Mouse (Mus musculus): Measurements from ENCODE around the gene Tmem37.

The Tmem37 gene

DNA sequence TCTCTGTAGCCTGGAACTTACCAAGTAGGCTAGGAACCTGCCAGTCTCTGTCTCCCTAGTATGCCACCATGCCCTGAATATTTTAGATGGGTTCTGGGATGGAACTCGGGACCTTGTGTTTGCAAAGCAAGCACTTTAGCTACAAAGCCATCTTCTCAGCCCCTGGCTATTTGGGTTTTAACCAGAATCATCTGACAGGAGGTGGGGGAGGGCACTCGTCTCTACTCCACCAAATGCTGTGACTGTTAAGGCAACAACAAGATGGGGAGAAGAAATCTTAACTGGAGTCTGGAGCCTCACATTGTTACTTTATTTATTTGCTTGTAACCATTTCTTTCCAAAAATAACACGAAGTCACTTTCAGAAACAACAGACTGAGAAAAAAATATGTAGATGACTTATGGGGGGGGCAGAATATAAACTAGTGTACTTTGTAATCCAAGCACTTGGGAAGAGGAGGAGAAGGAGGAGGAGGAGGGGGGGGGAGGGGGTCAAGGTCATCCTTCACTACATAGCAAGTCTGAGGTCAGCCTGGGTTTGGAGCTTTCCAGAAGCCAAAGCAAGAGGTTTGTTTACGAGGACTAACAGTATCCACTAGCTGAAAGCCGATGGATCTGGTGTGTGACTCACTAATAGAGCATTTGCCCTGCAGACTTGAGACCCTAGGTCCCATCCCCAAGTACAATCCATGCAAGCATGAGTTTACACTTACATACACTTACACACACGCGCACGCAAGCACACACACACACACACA is 16.0 kb downstream of the Tmem37 start:
- no peak for DNase-seq (ENCODE audit: low spot score)

DNA sequence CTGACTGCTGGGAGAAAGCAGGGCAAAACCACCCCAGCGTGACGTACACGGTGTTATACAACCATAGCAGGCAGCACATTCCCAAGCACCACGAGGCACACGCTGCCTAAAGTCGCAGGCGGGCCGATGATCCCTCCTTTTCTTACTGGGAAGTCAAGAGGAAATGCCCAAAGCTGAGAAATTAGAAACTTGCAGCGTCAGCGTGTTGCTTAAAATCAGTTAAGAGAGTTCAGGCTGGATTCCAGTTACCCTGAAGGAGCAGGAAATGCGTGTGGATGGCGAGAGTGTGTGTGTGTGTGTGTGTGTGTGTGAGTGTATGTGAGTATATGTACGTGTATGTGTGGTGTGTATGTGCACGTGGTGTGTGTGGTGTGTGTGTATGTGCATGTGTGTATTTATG is 16.8 kb downstream of the Tmem37 start:
- DNase-seq (ENCODE audit: low spot score): no peak

DNA sequence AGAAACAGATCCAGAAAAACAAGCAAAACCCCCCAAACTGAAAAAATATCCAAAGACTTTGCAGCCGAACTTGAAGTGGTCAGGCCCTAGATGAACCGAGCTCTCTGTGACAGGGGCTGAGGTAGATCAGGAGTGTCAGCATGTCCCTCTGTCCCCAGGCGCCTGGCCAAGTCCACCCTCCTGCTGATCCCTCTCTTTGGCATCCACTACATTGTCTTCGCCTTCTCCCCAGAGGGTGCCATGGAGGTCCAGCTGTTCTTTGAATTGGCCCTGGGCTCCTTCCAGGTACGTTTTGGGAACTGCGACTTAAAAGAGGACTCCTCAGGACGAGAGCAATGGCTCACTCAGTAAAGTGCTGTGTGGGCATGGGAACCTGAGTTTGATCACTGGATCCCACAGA is 17.6 kb downstream of the Tmem37 start:
- no peak for DNase-seq (ENCODE audit: low spot score)

DNA sequence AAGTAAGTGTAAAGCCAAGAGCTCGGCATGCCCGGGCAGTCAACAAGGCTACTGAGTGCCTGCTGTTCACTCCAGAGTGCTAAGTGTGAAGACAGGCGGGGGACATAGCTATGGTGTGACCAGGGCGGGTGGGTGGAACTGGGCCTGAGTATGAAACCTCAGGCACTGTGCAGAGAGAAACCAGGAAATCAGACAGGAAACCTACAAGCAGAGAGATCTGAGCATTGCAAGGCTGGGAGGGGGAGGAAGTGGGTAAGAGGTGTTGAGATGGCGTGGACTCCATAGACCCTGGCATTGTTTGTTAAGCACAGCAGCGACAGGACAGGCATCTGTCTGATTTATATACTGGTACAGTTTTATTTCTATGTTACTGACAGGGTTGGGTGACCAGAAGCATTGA is 18.4 kb downstream of the Tmem37 start:
- DNase-seq (ENCODE audit: low spot score): no peak

DNA sequence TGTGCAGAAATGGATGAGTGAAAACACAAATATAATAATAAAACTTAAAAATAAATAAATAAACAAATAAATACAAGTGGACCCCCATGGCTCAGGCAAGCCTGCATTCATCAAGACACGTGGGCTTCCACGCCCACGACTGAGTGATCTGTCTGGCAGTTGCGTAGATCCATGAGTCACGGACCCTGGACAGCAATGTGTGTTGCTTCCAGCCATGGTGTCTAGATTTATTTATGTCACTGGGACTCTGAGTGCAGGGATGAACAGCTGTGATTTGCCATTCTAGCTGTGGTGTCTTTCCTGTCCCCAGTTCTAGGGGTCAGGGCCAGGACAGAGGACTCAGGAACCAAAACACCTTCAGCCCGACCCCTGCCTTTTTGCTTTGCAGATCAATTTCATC is 18.9 kb downstream of the Tmem37 start:
- DNase-seq (ENCODE audit: low spot score): no peak

DNA sequence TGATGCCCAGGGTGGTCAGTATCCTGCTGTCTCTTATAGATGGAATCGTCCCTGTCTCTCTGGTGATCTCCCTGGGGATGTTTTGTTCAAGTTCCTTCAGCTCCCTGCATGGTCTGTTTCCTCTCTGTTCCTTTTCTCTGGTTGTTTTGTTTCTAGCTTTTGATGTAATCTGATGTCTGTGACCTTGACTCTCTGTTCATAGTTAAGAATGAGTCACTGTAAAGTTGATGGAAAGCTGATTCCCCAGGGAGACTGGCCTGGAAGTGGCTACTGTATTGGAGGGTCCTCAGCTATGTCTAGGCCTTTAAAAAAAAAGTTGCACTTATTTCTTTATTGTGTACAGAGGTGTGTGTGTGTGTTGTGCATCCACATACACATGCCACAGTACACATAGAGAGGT is 22.8 kb downstream of the Tmem37 start:
- no peak for DNase-seq (ENCODE audit: low spot score)

DNA sequence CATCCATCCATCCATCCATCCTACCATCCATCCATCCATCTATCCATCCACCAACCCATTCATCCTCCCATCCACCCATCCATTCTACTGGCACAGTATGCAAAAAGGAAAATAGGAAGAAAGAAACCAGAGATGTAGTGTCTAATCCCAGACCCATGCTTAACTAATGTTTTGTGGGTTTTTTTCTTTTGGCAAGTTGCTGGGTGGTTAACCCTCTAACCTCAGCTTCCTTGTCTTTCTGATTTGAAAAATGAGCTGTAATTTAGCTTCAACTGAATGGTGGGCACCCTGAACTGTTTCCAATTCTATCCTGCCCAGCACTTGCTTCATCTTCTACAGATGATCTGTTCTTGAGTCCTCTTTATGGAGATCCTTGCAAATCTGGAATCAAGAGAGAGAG is 26.5 kb downstream of the Tmem37 start:
- DNase-seq (ENCODE audit: low spot score): no peak

DNA sequence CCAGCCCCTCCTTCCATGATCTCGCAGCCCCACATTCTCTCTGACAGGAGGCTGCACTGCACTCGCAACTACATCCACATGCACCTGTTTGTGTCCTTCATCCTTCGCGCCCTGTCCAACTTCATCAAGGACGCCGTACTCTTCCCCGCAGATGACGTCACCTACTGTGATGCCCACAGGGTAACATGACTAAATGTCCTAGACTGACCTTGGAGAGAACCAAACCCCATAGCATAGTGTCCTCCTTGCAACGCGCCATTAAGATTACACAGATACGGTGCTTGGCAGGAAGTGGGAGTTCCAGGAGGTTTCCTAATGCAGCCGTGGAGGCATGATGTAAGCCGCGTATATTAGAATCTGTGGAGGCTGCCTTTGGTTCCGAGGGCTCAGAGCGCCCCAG is 29.3 kb downstream of the Tmem37 start:
- no peak for DNase-seq (ENCODE audit: low spot score)

DNA sequence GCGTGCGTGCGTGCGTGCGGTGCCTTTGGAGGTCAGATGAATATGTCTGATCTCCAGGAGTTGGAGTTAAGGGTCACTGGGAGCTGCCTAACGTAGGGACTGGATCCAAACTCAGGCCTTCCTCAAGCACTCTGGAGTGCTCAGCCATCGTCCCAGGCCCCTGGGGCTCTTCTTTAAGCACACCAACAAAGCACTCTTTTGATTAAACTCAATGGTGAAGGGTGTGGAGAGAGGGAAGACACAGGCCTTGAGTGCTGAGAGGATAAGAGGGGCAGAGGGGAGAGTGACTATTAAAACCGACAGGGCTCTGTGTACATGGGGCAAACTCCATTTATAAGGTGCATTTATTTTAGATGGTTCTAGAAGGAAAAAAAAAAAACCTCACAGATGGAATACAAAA is 31.5 kb downstream of the Tmem37 start:
- DNase-seq (ENCODE audit: low spot score): no peak

DNA sequence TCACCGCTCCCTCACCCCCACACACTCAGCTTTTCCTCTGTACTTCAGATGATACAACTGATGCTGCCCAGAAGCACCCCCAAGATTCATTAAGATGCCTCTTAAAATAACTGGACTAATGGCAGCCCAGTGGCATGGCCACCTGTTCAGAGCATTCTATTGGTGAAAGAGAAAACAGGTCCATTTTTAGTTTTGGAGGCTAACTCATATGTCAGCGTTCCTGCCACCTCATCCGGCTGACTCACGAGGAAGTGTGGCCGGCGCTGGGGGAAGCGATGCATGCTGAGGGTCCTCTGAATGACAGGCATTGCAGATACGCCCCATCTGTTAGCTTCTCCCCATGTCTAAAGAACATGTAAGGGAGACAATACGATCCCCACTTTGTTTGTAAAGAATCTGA is 35.3 kb downstream of the Tmem37 start:
- no peak for DNase-seq (ENCODE audit: low spot score)

DNA sequence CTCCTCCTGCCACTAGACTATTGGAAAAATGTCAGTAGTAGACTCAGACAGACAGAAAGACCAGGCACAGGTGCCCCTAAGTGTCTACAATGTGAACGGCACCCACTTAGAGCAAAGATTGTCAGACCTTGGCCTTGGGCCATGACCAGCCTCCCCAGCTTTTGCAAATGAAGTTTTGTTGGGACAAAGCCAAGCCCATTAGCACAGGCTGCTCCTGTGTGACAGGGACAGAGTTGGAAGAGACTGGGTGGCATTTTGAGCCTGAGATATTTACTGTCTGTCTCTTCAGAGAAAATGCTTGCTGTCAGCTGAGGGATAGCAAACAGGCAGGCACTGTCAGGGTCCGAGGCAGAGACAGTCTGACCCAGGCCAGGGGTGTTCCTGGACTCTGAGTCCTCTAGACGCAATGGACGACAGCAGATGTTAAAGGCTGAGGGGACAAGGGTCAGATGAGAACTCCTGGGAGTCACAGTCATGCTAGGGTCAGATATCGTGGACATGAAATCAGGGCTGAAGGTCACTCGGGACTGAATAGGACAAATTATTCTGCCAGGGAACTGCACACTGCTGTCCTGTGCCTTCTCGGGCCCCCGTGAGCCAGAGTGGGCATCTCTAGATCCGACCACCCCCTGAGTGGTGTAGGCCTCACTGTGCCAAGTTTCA is 36.7 kb downstream of the Tmem37 start:
- no peak for DNase-seq (ENCODE audit: low spot score)

DNA sequence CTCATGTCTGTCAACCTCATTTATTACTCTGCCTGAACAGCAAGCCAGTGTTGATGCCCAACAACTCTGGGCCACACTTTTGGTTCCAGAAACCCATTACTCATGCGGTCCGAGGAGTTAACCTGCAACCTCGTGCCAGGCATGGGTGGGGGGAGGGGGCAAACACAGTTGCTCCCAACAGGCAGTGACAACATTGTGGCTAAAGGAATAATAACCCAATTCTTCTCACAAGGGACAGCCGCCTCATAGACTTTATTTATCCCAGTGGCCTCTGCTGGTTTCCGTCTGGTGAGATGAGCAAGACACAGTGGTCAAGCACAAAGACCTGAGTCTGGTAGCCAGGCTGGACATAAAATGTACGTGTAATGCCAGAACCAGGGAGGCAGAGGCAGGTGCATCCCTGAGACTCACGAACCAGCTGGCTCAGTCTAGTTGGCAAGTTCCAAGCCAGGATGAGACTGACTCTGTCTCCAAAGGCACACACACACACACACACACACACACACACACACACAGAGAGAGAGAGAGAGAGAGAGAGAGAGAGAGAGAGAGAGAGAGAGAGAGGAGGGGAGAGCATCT is 38.3 kb downstream of the Tmem37 start:
- DNase-seq (ENCODE audit: low spot score): no peak

DNA sequence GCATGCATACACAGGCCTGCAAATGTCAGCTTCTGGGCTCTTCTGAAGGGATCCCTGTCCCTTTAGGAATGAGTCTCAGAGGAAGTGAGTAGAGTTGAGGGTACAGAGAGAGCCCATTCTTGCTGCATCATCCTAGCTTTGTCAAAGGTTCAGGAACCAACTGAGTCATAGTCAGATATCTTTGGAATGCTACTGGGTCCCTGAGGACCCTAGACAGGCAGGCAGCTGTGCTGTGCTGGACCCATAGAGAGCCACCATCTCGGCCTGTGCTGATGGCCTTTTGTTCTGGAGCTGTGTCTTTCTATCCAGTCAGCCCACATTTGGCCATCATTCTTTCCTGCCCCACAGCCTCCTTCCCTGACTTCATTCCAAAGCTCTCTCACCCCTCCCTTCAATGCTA is 39.1 kb downstream of the Tmem37 start:
- no peak for DNase-seq (ENCODE audit: low spot score)

DNA sequence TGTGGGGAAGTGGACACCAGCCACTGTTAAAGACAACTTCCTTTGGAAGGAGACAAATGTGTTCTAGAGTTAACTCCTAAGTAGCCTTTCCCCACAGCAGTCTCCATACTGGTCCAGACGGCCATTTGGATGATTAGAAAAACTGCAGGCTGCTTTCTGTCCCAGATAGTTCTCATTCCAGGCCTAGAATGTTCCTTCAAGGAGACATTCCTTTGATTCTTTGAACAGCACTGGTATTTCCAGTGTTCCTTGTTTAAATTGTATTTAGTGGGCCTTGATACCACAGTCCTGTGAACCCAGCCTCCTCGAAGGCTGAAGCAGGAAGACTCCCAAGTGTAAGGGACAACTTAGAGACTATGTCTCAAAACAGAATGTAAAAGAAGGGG is 40.4 kb downstream of the Tmem37 start:
- no peak for DNase-seq (ENCODE audit: low spot score)

DNA sequence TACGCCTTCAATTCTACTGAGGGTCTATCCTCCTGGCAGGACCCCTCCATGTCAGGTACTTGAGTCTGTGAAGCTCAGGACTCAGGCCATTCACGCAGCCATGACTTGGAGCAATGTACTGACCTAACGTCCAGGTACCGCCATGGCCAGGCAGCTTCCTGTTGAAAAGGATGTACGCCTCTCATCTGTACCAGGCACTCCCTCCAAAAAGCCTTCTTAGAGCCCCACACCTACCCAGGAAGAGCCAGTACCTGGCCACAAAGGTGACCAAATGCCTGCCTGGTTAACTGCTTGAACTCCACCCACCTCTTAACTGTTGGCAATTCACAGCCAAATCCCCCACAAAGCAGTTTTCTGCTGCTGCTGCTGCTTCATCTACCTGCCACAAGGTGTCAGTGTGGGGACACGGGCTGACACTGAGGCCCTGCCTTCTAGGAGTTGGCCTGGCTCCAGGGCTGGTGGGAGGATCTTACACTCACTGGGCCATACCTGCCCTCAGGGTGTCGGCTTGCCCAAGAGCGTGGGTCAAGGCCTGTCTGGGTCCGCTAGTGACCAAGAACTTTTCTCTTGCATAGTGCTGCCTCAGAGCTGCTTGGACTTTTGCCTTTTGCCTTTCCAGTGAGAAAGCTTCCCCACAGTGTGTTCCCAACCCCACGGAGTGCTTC is 40.9 kb downstream of the Tmem37 start:
- peak; percentile 21 for DNase-seq (ENCODE audit: low spot score)

DNA sequence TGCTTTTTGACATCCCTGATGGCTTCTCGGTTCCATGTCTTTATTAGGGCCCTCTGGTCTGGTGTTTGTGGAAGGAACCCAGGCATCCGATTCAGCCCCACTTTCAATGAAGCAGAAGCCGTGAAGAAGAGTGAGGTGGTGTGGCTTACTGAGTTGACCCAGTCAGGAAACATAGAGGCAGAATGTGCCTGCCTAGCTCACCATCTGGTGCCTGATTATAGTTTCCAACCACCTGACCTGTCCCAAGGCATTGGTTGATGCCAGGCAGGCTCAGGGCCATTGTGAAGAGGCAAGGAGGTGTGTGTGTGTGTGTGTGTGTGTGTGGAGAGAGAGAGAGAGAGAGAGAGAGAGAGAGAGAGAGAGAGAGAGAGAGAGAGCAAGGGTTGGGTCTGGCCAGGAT is 43.4 kb downstream of the Tmem37 start:
- DNase-seq (ENCODE audit: low spot score): no peak

DNA sequence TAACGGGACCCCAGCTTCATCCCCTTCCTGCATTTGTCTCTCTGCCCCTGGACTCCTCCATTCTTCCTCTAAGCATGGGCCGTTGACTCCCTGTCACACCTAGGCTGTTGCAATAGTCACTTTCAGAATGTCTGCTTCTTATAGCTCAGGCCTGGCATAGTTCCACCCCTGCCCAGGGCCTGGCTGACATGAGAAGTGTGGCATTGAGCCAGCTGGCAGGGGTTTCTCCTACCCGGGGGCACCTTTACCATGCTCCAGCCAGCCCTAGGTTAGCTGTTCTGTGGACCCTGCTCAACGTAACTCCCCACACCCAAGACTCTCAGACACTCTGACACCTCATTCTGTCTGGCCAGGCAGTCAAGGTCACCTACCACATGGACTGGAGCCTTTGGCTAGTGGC is 46.2 kb downstream of the Tmem37 start:
- no peak for DNase-seq (ENCODE audit: low spot score)

DNA sequence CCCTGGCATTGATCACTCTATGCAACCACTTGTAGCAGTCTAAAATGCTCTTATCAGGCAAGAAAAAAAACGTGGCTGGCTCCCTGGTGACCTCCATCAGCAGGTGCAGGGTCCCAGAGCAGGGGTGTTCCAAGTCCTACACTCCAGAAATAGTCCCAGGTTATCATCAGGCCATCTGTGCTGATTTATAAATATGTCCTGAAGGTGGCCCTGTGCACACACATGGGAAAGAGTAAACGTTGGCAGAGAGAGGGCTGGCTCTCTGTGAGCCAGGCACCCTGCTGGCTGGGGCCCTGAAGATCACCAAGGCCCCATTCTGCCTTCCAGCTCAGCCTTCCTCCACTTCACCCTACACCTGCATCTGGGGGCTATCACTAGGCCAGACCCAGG is 48.8 kb downstream of the Tmem37 start:
- DNase-seq (ENCODE audit: low spot score): no peak

DNA sequence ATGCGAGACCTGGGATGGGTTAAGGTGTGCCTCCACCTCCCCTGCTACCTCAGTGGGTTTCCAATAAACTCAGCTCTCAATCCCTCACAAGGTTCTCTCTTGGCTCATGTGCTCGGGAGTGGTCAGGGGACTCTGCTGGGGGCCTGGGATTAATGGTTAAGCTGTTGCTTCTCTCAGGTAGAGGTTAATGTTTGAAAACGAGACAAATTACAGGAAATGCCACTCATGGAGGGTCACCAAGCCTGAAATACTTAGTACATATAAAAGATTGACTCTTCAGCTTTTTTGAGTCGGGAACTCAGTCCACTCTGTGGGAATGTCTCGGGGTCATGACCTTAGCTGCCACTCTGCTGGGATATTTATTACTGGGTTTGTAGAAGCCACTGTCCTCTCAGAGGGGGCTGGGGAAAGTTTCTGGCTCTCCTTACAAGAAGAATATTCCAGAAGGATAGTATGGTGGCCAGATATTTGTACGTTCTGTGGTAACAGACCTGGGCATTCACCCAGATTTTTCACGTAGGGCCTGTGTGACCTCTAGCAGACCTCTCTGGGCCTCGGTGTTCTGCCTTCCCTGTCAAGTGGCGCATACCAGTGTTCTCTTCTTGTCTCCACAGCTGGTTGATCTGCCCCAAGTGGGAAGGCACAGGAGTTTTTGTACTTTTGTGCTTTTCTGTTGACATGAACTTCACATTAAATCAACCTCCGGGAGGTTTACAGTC is 49.4 kb downstream of the Tmem37 start:
- DNase-seq (ENCODE audit: low spot score): no peak

DNA sequence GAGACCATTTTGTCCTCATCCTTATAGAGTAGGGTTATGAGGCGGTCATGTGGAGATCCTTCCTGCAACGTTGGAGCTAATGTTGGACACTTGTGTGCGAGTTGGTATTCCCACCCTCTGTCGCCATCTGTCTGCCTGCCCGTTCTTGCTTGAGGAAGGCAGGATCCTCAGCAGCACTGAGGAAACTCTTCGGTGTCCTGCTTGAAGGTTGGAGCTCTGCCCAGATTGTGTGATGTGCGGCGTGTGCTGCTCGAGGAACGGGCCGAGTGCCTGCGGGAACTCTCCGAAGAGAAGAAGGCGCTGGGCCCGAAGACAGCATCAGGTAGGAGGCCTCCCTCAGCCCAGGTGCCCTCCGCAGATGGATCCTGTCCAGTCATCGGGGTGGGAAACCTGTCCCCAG is 51.9 kb downstream of the Tmem37 start:
- DNase-seq (ENCODE audit: low spot score): no peak

DNA sequence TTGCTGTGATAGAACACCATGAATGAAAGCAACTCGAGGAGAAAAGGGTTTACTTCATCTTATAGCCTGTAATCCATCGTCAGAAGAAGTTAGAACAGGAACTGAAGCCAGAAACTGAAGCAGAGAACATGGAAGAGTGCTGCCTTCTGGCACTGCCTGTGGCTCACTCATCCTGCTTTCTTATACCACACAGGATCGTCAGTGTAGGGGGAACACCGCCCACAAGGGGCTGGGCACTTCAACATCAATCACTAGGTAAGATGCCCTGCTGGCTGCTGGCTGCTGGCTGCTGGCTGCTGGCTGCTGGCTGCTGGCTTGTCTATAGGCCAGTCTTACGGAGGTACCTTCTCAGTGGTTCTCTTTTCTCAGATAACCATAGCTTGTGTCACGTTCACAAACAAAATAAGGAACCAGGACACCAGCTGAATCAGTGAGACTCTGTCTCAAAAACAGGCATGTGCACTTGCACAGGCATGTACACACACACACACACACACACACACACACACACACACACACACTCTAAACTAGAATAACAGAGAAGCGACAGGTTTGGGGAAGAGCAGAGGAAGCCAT is 53.5 kb downstream of the Tmem37 start:
- no peak for DNase-seq (ENCODE audit: low spot score)

DNA sequence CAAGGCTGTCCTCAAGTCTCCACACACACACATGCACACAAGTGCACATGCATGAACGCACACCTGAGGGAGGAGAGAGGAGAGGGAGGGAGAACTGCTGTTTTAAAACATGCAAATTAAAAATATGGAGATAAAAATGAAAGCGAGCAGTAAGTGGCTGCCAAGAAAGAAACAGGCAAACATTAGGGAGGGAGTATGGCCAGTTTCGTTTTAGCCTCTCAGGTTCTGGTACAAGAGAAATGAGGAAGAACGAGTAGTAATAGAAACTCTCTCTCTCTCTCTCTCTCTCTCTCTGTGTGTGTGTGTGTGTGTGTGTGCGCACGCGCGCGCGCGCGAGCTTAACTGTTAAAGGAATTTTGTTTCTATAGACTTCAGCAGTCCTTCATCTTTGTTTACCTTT is 54.4 kb downstream of the Tmem37 start:
- DNase-seq (ENCODE audit: low spot score): no peak

Measured in spleen, adult 12 weeks (tissue).